Mouse (Mus musculus): ENCODE results near the gene Oca2. TPM values are rescaled to one million over a fixed set of nuclear protein-coding genes. Genes with fewer than 3 reads are reported as not detected.

Oca2 gene
- polyA plus RNA-seq, 1 experiment = not detected

DNA sequence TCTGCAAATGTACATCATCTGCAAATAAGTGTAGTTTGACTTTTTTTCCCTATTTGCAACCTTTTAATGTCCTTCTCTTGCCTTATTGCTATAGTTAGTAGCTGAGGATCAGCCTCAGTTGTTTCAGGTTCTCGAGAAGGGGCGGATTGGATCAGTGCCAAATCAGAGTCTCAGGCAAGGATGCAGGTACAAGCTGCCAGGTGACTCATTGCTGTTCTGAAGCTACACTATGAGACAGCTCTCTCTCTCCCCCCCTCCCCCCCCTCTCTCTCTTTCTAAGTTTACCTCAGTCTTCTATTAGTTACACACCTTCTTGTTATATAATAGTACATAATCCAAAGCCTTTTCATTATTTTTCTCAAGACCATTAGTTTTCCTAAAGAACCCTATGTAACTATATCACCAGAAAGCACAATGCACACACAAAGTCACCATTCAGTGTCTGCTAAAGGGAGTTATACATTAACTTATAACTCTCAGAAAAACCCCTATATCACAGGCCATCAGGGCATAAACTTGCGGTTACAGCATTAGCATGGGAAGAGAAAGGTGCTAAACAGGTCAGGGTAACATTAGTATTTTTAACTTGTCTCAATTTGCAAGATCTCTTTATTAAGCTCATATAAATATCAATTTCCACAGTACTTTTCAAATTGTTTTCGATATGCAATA lies 142.3 kb downstream of the Oca2 start:
- Histone ChIP-seq H3K4me3 (ENCODE audit: insufficient read depth, low read depth, low read length) (no peak overlapping the region), H3K27ac (ENCODE audit: insufficient read depth, low read depth, low read length) (no peak overlapping the region), H3K4me1 (ENCODE audit: control insufficient read depth, insufficient read depth, low read length) (no peaks in the 10 kb centered on the region), H3K27me3 (replicated peaks; ENCODE audit: control insufficient read depth, insufficient read depth, low read length) (no peaks in the 10 kb centered on the region), H3K36me3 (ENCODE audit: control insufficient read depth, insufficient read depth, low read length) (no peaks in the 10 kb centered on the region)
- TF ChIP-seq CTCF (conservative IDR thresholded peaks at IDR 0.05; ENCODE audit: insufficient read depth, insufficient read length, low read depth, low read length) (no peak), POLR2A (IDR thresholded peaks at IDR 0.05; ENCODE audit: low read depth, low read length) (no peak)
- 66% methylated on average over 4 of the region's 4 CpGs for WGBS
- no peak for DNase-seq

DNA sequence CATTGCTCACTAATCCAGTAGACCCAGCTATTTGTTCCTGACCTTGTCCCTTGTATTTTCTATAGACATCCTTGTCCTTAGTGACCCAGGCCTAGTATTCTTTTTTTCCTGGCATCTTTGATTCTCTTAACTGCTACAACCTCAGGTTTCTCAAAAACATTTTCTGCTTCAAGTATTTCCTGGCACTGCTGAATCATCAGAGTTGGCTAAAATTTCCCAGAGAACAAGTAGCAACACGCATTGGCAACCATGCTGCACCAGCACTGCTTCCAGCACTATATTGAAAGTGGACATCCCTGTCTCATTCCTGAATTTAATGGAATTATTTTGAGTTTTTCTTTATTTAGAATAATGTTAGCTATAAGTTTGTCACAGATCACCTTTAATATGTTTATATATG lies 143.1 kb downstream of the Oca2 start:
- H3K4me1 ChIP-seq (ENCODE audit: control insufficient read depth, insufficient read depth, low read length) = no peaks in the 10 kb centered on the region
- no peak overlapping the region for H3K4me3 ChIP-seq (ENCODE audit: insufficient read depth, low read depth, low read length)
- H3K27me3 ChIP-seq (replicated peaks; ENCODE audit: control insufficient read depth, insufficient read depth, low read length) = no peaks in the 10 kb centered on the region
- no peak for TF ChIP-seq POLR2A (IDR thresholded peaks at IDR 0.05; ENCODE audit: low read depth, low read length)
- TF ChIP-seq CTCF (conservative IDR thresholded peaks at IDR 0.05; ENCODE audit: insufficient read depth, insufficient read length, low read depth, low read length) = no peak
- 65% methylated on average over 1 of the region's 1 CpGs for WGBS
- H3K36me3 ChIP-seq (ENCODE audit: control insufficient read depth, insufficient read depth, low read length) = no peaks in the 10 kb centered on the region
- no peak for DNase-seq
- no peak overlapping the region for H3K27ac ChIP-seq (ENCODE audit: insufficient read depth, low read depth, low read length)

DNA sequence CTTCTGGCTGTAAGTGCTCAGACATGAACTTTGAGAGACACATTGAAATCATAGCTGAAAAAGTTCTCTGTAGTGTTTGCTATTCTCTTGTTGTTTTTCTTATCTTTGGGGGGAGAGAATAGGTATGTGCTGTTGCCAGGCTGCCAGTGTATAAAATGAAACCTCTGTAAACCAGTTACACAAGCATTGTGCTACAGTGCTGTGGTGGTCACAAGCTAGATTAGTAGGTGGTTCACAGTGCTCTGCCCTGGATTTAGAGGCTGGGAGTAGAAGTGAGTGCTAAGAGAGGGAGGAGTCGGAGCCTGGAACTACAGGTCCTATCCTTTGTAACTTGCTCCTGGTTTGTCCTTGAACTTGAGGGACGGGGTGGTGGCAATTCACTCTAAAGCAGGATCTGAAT lies 148.7 kb downstream of the Oca2 start:
- Histone ChIP-seq H3K27ac (ENCODE audit: insufficient read depth, low read depth, low read length) (no peak overlapping the region), H3K27me3 (replicated peaks; ENCODE audit: control insufficient read depth, insufficient read depth, low read length) (no peaks in the 10 kb centered on the region), H3K4me1 (ENCODE audit: control insufficient read depth, insufficient read depth, low read length) (no peaks in the 10 kb centered on the region), H3K36me3 (ENCODE audit: control insufficient read depth, insufficient read depth, low read length) (no peaks in the 10 kb centered on the region), H3K4me3 (ENCODE audit: insufficient read depth, low read depth, low read length) (no peak overlapping the region)
- TF ChIP-seq CTCF (conservative IDR thresholded peaks at IDR 0.05; ENCODE audit: insufficient read depth, insufficient read length, low read depth, low read length) (no peak), POLR2A (IDR thresholded peaks at IDR 0.05; ENCODE audit: low read depth, low read length) (no peak)
- no peak for DNase-seq
- WGBS = 79% methylated on average over 2 of the region's 2 CpGs

DNA sequence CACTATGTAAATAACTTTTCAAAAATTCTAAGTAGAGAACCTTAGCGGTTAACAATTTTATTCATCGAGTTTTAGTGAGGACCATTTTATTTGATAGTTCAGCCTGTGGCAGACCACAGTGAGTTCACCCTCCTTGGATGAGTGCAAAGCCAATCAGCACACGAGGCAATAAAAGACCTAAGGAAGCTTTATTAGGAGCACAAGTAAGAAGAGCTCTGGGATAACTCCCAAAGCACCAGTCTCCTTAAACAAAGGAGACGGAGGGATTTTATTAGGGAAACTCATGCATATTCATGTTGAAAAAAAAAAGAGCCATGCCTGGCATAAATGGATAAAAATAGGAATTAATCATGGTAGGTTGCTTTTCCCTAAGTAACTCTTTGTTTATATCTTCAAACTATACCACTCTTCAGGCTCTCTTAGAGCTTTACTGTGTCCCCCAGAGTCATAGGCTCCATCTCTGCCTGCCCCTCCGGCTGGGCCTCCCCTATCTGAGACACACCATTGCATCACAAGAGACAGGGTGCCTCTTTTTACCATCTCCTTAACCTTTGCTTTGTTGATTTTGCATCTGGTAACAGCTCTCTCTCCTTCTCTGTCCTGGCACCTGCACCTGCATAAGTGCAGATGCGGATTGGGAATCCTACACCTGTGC lies 178.7 kb downstream of the Oca2 start:
- no peak overlapping the region for H3K27ac ChIP-seq (ENCODE audit: insufficient read depth, low read depth, low read length)
- no peaks in the 10 kb centered on the region for H3K4me1 ChIP-seq (ENCODE audit: control insufficient read depth, insufficient read depth, low read length)
- WGBS = 53% methylated on average over 6 of the region's 6 CpGs
- H3K27me3 ChIP-seq (replicated peaks; ENCODE audit: control insufficient read depth, insufficient read depth, low read length) = no peaks in the 10 kb centered on the region
- no peak overlapping the region for H3K4me3 ChIP-seq (ENCODE audit: insufficient read depth, low read depth, low read length)
- no peaks in the 10 kb centered on the region for H3K36me3 ChIP-seq (ENCODE audit: control insufficient read depth, insufficient read depth, low read length)
- no peak for TF ChIP-seq POLR2A (IDR thresholded peaks at IDR 0.05; ENCODE audit: low read depth, low read length)
- TF ChIP-seq CTCF (conservative IDR thresholded peaks at IDR 0.05; ENCODE audit: insufficient read depth, insufficient read length, low read depth, low read length) = no peak
- no peak for DNase-seq

DNA sequence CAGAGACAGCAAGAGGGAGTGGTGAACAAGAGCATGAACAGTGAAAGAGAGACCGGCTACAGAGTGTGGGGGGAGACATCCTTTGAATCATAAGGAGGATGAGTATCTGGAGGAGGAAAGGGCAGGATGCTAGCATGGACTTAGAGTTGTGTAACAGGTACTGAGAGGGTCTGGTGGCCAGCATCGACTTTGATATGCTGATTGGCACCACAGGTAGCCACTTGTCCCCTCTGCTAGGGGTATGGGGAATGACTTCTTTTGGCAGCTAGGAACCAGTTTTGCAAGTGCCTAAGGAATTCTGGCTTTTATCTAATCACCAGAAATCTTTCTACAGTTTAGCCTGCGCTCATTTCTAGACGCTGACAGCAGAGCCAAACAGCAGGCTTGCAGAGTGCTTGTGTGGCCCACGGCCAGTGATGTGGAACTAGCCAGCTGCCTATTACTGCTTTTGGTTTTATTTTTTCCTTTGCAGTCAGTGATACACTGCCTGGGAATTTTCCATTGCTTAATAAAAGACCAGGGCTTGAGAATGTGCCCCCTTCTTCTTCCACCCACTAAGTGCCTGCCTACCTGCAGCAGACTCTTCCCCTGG lies 179.8 kb downstream of the Oca2 start:
- WGBS = 14% methylated on average over 5 of the region's 5 CpGs
- H3K4me3 ChIP-seq (ENCODE audit: insufficient read depth, low read depth, low read length) = no peak overlapping the region
- TF ChIP-seq CTCF (conservative IDR thresholded peaks at IDR 0.05; ENCODE audit: insufficient read depth, insufficient read length, low read depth, low read length) (no peak), POLR2A (IDR thresholded peaks at IDR 0.05; ENCODE audit: low read depth, low read length) (no peak)
- no peaks in the 10 kb centered on the region for H3K4me1 ChIP-seq (ENCODE audit: control insufficient read depth, insufficient read depth, low read length)
- peak overlapping the region; percentile 56; the same call in 1 of the 2 replicates for H3K27ac ChIP-seq (ENCODE audit: insufficient read depth, low read depth, low read length)
- no peaks in the 10 kb centered on the region for H3K27me3 ChIP-seq (replicated peaks; ENCODE audit: control insufficient read depth, insufficient read depth, low read length)
- peak; percentile 30 for DNase-seq
- H3K36me3 ChIP-seq (ENCODE audit: control insufficient read depth, insufficient read depth, low read length) = no peaks in the 10 kb centered on the region

DNA sequence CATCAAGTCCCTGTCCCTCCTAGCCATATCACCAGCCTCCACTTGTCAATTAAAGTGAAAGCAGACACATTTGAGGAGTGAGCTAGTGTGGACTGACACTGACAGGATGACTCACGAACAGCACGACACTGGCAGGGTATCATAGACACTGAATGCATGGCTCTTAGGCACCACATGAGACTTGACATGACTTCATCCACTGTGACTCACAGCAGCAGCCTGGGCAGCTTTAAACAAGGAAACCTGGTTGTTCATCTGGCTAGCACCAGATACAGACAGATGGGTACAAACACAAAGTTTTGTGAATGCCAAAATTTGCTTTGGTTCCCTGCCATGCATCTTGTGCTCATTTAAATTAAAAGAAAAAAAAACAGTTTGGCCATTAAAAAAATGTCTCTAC lies 182.4 kb downstream of the Oca2 start:
- Histone ChIP-seq H3K27me3 (replicated peaks; ENCODE audit: control insufficient read depth, insufficient read depth, low read length) (no peaks in the 10 kb centered on the region), H3K27ac (ENCODE audit: insufficient read depth, low read depth, low read length) (no peak overlapping the region), H3K36me3 (ENCODE audit: control insufficient read depth, insufficient read depth, low read length) (no peaks in the 10 kb centered on the region), H3K4me1 (ENCODE audit: control insufficient read depth, insufficient read depth, low read length) (no peaks in the 10 kb centered on the region), H3K4me3 (ENCODE audit: insufficient read depth, low read depth, low read length) (no peak overlapping the region)
- 66% methylated on average over 2 of the region's 2 CpGs for WGBS
- DNase-seq = no peak
- TF ChIP-seq CTCF (conservative IDR thresholded peaks at IDR 0.05; ENCODE audit: insufficient read depth, insufficient read length, low read depth, low read length) (no peak), POLR2A (IDR thresholded peaks at IDR 0.05; ENCODE audit: low read depth, low read length) (no peak)

DNA sequence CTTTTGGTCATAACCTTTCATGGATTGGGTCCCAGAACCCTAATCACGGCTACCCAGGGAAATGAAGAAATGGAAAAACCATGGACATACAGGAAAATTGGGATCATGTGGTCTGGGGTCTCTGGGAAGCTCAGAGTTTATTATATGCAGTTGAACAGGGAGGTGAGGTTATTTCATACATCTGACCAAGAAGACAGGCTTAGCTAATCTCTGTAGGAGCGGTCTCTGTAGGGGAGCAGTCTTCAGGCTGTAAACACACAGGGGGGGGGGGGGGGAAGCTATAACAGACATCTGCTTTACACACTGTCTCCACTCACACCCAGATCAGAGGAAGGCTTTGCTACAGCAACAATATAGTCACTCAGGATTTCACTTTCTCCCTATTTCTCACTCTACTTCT lies 184.0 kb downstream of the Oca2 start:
- 67% methylated on average over 2 of the region's 2 CpGs for WGBS
- Histone ChIP-seq H3K36me3 (ENCODE audit: control insufficient read depth, insufficient read depth, low read length) (no peaks in the 10 kb centered on the region), H3K4me3 (ENCODE audit: insufficient read depth, low read depth, low read length) (no peak overlapping the region), H3K27ac (ENCODE audit: insufficient read depth, low read depth, low read length) (no peak overlapping the region), H3K4me1 (ENCODE audit: control insufficient read depth, insufficient read depth, low read length) (no peaks in the 10 kb centered on the region), H3K27me3 (replicated peaks; ENCODE audit: control insufficient read depth, insufficient read depth, low read length) (no peaks in the 10 kb centered on the region)
- no peak for TF ChIP-seq CTCF (conservative IDR thresholded peaks at IDR 0.05; ENCODE audit: insufficient read depth, insufficient read length, low read depth, low read length)
- DNase-seq = no peak

All from kidney, adult 2 months (tissue).